Mouse (Mus musculus): ENCODE data around the gene Ngb. TPM values are rescaled to one million over a fixed set of nuclear protein-coding genes. Genes with fewer than 3 reads are reported as not detected.

The Ngb gene
- 1 to 10 TPM; 1.5 to 2.6 TPM for total RNA-seq (2021)
- long read RNA-seq, experiment 1, partial matches to known transcripts = 0 of 2 reads
- long read RNA-seq, experiment 1, other reads (novel, unspliced or antisense) = 1 of 2 reads
- long read RNA-seq, experiment 2, transcript Ngb-201 (4 exons, 1,616 nt) = major isoform, 6 of 7 reads
- long read RNA-seq, experiment 2, partial matches to known transcripts = 0 of 7 reads
- long read RNA-seq, experiment 2, other reads (novel, unspliced or antisense) = 0 of 7 reads

DNA sequence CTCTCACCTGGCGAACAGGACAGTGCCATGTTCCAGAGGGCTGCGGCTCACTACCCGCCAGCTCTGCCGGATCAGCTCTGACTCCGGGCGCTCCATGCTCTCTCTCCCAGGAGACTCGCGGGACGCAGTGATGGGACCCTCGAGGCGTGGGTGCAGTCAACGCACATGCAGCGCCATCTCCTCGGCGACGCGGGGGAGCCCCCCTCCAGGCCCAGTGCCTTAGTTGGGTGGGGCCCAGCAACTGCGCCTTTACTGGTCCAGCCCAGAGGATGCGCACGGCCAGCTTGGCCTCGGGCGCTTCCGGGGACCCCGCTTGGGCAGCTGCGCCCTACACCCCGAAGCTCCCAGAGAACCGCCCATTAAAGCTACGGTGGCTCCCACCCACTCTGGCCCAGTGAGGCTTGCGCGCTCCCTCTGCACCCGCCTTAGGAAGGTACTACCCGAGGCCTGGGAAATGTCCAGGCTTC is at the start of gene Ngb:
TSS of gene Ngb (minus strand) at position 375 of the 467 bp plus-strand sequence.
- no peak for DNase-seq (ENCODE audit: low spot score in 2 of 2)

DNA sequence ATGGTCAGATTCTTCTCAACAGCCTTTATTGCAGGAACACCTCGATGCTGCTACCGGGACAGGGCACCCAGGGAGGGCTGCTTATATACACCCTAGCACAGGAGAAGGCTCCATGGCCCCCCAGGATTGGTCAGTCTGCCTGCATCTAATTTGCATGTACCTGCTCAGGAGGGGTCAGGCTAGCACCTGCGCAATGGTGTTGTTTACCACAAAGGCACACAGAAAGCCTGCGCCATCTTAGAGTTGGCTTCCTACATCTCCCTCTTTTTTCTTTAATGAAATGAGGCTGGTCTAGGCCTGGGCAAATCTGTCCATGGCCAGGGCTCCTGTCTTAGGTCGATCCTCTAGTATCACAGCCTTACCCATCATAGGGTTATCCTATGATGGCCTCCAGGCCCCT is 47.1 kb upstream of the Ngb start:
- DNase-seq (ENCODE audit: low spot score in 2 of 2) = no peak

DNA sequence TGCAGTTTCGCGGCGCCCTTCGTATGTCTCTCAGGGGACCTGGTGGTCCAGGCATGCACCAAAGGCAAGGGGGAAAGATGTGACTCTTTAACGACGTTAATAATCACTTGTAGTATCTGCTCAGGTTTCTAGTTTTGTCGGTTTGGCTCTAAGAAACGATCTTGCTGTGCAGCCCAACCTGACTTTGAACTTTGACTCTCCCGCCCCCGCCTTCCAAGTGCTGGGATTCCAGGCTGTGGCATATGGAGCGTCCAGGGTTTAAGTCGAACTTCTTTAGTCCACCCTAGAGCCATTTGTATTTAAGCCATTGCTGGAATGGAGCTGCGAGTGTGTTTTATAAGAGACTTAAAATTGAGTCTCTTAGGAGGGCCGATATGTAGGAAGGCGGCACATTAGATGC is 45.8 kb upstream of the Ngb start:
- DNase-seq (ENCODE audit: low spot score in 2 of 2) = no peak

DNA sequence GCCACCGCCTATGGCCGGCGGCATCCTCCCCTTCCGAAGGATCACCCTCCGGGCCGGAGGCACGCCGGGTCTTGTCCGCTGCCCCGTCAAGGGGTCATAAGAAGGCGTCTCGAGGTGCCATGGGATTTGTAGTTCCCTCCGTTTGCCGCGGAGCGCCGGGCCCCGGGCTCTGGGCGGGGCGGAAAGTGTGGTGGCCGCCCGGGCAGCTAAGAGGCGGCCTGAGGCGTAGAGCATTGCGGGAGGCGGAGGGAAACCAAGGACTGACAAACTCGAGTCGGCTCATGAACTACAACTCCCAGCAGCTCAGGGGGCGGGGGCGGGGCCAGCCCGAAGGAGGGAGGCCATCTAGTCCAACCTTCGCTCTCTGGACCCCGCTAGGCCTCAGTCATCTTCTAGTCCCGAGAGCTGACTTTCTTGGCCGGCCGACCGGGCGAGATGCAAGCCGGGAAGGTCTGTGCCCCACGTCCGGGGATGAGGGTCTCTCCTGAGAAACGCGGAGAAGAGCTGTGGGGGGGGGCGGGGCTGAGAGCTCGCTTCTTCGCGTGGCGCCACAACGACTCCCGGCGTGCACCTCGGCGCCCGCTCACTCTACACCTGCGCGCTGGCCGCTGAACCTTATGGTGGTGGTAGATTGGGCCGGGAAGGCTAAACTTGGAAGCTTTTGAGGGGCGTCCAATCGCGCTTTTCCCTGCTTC is 45.2 kb upstream of the Ngb start, which contains the start of gene Pomt2:
TSS of gene Pomt2 (minus strand) at position 574 of the 695 bp plus-strand sequence.
- peak; percentile 92 to 95 for DNase-seq (ENCODE audit: low spot score in 2 of 2)

DNA sequence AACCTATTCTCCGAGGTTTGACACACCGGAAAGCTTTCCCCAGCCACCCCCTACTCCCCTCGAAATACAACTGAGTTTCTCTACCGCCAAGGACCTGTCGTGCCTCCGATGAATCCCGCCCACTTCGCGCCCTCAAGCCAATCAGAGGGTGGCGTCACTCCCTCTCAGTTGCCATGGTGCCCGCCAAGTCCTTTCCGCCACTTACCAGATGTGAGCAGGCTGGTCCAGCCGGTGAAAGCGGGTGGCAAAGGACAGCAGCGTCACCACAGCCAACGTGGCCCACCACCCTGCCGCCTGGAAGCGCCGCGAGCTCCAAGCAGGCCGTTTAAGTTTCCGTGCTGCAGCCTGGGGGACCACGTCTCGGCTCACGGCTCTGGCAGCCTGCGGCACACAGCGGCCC is 44.6 kb upstream of the Ngb start, which contains the start of gene Gstz1:
TSS of gene Gstz1 (plus strand) at position 200 of the 400 bp plus-strand sequence.
- DNase-seq (ENCODE audit: low spot score in 2 of 2) = peak; percentile 84 to 90

DNA sequence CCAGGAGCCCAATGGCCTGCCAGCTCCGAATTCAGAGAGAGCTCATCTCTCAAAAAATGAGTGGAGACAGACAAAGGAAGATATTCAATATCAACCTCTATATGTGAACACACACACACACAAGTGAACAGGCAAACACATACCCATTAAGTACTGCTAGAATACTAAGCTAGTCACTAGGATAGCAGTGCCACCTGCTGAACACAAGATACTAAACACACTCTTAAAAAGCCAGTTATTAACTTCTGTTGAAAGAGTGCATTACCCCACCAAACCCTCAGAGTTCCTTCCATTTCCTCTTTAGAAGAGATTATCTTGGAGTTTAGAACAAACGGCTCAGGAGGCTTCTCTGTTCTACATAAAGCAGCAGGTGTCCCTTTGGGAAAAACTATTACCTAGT is 39.8 kb upstream of the Ngb start:
- no peak for DNase-seq (ENCODE audit: low spot score in 2 of 2)

DNA sequence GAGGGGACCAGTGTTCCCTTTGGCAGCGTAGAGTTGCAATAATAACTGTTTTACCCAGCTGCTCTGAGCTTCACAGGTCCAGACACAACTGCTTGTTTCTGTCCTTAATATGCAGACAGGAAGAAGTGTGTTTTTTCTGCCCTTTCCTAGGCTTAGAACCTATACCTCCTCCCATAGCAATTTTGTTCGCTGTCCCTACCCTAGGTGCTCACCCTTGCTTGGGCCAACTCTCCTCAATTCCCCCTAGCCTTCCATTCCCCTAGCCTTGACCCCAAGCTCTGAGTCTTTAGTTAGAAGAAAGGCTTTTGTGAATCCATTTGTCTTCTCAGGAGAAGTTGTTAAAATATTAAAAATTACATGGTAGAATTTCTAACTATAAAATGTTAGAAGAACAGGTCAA is 36.4 kb upstream of the Ngb start:
- no peak for DNase-seq (ENCODE audit: low spot score in 2 of 2)

DNA sequence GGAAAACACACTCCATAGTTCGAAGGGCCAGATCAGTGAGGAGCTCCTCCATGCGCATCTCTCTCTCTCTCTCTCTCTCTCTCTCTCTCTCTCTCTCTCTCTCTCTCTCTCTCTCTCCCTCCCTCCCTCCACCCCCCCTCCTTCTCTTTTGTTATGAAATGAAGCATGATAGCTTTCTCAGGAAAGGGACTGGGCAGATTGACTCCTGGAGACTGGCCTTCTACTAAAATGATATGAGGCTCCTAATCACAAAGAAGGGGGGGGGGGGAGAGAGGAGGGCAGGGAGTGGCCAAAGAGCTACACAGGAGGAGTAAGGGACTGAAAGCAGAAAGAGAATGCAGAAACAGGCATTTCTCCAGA is 36.0 kb upstream of the Ngb start:
- DNase-seq (ENCODE audit: low spot score in 2 of 2) = no peak

DNA sequence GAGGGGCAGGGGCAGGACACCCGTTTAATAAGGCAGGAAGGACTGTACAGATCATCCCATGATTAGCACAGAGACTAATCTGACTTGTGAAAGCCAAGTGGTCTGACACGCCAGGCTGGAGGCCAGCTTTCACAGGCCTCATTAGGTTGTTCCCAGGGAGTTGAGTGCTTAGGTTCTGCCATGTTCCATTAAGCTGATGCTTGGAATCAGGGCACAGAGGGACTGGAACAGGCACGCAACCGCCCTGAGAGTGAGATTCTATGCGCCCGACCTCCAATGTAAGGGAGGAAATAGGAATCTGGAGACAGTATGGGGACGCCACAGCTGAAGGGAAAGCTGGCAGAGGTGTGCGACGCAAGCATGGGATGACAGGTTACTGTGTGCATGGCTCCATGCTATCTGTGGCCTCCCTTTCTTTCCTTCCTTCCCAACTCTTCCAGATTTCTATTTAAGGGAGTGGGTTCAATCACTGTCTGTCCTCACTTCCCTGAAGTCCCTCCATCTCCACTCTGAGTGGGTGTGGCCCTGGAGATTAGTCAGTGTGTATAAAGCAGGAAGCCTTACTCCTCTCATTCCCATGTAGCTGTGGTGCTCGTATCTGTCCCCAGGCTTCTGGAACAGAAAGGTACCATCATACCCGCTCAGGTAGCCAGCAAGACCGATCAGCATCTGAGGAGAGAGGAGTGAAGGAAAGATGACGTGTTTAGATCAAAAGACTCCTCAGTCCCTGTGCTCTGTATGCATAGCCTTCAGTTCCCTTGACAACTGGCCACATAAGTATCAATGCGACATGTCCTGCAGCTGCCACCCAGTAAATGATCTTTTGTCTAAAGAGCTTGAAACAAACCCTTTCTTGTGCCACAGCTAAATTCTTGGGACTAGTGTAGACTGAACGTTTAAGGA is 35.4 kb upstream of the Ngb start:
- no peak for DNase-seq (ENCODE audit: low spot score in 2 of 2)

DNA sequence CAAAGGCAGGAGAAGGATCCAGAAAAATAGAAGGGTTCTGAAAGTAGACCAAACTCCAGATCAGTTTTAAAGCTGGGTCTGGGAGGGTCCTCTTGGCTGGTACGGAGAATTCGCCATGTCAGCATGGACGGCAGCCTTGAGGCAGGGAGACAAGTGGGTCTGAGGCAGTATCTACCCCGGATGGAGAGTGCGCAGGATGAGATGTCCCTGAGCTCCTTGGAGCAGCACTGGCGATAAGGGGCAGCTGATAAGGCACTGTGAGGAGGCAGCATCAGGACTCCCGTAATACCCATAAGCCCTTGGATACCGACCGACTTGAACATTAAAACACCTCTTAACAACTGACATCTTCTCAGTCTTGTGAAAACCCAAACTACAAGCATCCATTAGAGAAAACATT is 30.4 kb upstream of the Ngb start:
- no peak for DNase-seq (ENCODE audit: low spot score in 2 of 2)

DNA sequence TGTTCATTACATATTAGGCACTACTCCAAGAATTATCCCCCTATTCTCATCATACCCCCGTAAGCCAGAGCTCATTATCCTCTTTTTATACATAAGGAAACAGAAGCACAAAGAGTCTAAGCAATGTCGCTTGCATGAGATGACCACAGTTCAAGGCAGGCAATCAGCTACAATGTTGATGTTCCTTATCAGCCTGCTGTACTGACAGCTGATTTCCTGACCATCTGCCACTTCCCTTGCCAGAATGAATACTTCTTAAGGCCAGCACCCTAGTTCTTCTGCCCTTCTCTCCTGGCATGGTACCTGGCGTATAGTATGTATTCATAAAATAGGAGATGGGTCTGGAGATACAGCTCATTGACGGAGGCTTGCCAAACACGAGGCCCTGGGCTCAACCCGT is 29.9 kb upstream of the Ngb start:
- no peak for DNase-seq (ENCODE audit: low spot score in 2 of 2)

DNA sequence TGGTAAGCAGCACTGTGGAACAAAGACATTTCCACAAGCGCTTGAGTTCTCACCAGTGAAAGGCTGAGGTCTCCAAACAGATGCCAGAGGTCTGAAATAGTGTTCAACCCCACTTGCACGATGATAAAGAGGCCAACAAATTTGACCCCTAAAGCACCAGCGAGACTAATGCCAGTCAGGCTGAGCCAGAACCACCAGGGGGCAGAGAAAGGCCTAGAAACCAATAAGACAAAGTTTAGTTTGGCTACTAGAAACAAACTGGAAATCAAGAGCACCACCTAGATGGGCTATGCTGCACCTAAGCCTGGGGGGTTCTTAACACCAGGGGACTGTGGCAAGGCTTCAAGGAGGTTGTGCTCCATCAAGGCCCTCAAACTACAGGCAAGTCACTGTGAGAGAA is 29.3 kb upstream of the Ngb start:
- DNase-seq (ENCODE audit: low spot score in 2 of 2) = no peak

DNA sequence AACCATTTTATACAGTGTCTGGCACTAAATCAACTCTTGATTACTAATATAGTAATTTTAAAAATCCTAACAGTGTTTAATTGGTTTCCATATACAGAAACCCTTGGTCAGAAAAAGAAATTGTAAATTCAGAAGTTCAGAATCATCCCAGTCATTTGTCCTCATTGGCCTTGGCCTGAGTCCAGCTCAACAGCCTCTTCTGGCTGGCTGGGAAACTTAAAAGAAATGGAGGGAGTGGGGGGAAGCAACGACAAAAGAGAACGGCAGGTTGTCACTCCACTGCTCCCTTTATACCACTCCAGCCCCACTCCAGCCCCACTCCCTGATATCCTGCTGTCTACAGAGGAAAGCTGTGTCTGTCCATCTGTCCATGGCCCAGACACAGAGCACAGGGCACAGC is 28.8 kb upstream of the Ngb start:
- DNase-seq (ENCODE audit: low spot score in 2 of 2) = no peak

DNA sequence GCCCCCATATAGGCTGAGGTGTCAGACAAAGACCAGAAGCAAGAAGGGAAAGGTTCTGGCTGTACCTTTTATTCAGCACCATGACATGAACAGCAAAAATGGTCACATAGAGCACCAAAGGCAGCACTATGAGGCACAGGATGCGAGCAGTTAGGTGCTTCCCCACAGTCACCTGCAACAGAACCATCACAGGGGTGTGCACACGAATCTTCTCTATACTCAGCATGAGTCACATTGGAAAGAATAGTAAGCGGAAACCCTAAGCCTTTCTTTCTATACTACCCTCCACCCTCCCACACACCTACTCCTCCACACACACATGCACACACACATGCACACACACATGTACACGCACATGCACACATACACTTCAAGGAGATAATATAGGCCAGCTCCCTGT is 27.9 kb upstream of the Ngb start:
- no peak for DNase-seq (ENCODE audit: low spot score in 2 of 2)

DNA sequence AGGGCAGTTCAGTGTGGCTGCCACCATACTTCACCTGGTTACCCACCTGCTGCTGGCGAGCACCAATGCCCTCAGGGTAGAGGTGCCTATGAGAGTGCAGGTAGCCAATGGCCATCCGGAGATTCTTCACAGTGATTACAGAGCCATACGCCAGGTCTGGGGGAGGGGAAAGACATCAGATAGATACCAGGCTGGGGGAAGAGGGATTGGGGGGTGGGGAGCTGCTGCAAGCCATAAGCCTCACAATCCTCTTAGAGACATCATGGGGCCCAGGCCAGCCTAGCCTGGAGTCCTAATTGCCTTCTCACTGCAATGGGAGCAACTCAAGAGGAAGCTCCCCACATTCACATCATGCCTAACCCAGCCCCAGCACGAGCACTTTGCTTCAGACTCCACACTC is 24.9 kb upstream of the Ngb start:
- no peak for DNase-seq (ENCODE audit: low spot score in 2 of 2)

DNA sequence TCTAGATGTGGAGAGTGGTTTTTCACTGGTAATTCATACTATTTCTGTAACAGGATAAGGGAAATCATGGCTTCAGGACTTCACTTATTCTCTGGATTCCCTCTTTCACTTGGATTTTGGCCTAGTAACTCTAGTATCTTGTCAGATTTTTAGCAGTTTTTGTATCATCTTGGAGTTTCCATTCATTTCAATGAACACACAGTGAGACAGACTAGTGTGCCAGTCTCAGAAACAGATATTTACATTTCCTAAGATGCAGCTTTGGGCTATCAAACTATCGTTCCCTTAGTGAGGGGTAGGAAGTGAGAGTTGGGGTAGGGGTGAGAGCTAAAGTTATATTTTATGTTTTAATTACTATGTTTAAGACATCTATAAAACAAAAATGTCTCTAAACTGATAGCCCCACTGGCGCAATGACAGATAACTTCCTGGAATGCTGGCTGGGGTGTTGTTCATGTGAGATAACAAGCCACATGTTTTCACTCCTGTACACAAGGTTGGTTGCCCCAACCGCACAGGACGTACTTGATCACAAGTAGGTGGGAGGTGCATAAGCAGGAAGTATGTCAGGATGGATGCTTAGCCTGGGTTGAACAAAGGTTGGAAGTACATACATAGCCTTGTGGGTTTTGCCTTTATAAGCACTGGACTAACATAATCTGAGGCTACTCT is 19.7 kb upstream of the Ngb start:
- no peak for DNase-seq (ENCODE audit: low spot score in 2 of 2)

DNA sequence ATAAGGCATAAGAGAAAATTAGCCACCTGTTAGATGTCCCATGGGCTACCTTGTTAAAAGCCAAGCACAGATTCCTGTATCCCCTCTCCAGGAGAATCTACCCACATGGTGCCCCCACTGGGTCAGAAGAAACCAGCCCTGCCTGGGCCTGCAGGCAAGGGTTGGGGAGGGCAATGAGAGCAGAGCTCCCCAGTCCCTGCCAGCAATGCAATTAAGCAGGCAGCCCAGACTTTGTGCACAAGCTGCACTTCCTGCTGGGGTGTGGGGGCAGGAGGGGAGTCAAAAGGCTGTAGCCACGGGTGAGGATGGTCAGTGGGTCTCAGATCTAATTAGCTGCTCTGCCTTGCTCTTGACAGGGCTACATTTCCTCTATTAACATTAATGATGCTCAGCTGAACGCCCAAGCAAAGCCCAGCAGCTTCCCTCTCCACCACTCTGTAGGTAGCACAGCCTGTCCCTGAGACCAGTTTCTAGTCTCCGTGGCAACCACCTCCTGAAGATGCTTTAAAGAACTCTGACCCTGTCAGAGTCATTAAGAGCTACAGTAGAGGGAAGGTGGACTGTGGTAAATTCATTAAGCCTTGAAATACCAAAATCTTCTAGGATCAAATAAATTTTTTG is 5.1 kb upstream of the Ngb start:
- DNase-seq (ENCODE audit: low spot score in 2 of 2) = no peak

DNA sequence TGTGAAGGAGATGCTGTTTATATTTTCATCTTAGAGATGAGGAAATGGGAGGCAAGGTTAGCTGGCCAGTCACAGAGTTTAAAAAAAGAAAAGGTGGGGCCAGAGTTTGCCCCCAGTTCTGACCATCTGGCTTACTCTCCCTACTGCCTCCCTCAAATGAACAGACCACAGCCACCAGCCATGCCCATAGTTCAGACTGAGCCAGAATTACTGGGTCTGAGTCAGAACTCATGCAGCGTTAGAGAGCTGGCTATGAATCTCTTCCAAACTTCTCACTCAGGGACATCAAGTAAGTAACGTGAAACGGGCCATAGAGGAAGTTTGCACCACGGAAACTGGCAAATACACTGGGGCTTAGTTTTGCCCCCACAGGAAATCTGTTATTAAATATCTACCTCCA is 2.5 kb upstream of the Ngb start:
- no peak for DNase-seq (ENCODE audit: low spot score in 2 of 2)

DNA sequence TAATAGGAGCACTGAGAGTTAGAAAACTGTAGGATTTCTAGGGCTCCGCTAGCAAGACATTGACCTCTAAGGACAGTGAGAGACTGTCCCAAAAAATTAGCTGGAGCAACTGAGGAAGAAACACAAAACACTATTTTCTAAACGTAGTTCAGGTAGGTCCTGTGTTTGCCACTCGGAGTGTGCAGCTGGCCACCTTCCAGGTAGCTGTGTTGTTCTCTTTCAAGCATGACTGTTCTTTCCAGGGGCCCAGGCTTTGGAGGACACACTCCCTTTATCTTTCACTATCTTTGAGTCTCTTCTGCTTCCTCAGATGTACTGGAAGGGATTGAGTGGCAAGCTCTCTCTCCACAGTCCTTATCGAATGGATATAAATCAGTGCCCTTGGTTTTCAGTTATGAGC is 1.1 kb upstream of the Ngb start:
- DNase-seq (ENCODE audit: low spot score in 2 of 2) = no peak

DNA sequence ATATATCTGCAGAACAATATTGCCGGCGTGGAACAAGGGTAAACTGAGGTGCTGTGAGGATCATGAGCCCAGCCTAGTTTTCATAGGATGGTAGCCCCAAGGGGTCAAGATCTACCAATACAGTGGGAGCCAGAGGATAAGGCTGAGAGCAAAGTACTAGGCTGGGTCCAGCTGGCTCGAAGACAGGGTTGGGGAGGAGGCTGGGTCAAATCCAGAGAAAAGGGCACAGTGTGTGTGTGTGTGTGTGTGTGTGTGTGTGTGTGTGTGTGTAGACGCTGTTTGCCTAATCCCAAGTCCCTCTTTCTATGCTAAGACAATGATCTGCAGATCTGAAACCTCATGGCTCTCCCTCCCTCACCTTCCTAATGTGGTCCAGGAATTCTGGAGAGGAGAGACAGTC is 2.0 kb downstream of the Ngb start:
- DNase-seq (ENCODE audit: low spot score in 2 of 2) = no peak

DNA sequence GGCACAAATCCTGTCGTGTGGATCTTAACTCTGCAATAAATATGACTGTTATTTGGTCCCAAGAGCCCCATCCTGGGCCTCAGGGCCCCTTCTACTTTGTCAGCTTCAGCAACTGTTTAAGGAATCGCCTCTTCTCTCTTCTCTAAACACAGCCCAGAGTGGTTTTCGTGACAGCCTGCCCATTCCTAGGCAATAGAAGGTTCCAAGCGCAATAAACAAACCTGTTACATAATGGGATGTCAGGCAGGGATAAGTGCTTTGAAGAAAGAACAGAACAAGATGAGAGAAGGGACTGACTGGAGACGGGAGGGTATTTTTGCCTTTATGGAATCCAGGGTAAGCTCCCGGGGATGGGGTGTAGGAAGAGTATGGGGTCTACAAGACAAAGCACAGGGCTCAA is 8.7 kb downstream of the Ngb start:
- DNase-seq (ENCODE audit: low spot score in 2 of 2) = peak in 1 of 2 experiments; percentile 15

All from layer of hippocampus, postnatal 14 days (tissue).